Mouse (Mus musculus) Patski (cell line): ENCODE measurements around the gene Afap1. TPM values are rescaled to one million over a fixed set of nuclear protein-coding genes. Genes with fewer than 3 reads are reported as not detected.

Experiments used
- ATAC-seq: fragments of 100-300 bp; one replicate; pipeline ENCODE4 v1.8.0; 2021
- CTCF ChIA-PET: fragments of 350-600 bp; sonication (Branson Sonifier 250); formaldehyde crosslinking; loops from one replicate; lab custom pipeline; 2022; ENCODE audit warnings: inconsistent platforms; lab: Charles Lee
- POLR2A ChIA-PET: fragments of 350-600 bp; sonication (Branson Sonifier 250); formaldehyde crosslinking; loops from one replicate; lab custom pipeline; 2022; ENCODE audit warnings: antibody characterized with exemption, inconsistent platforms; lab: Charles Lee
- DNase-seq: peaks from one replicate; pipeline ENCODE4 v3.0.0-alpha.2; 2011; ENCODE audit warnings: low read depth, low spot score
- H3K27me3 ChIP-seq: fragments of 371-371 bp; one replicate; pipeline ENCODE4 v1.5.1; 2021
- CTCF ChIP-seq: fragments of 100-300 bp; IDR thresholded peaks from one replicate; pipeline ENCODE4 v1.5.1; 2021
- in situ Hi-C: fragments of 300-500 bp; cut with MboI; formaldehyde crosslinking; loops from 3 replicates; pipeline ENCODE4 v1.11.1; 2018; ENCODE audit warnings: low pct_unique_long_range_greater_than_20kb, mixed read lengths
- polyA plus RNA-seq: library from polyadenylated mRNA; unstranded; gene quantifications from one replicate; pipeline ENCODE4 v1.2.3, GENCODE M21; 2021

Gene Afap1
- polyA plus RNA-seq, 1 experiment from 2014 or later: 65.9 TPM

DNA sequence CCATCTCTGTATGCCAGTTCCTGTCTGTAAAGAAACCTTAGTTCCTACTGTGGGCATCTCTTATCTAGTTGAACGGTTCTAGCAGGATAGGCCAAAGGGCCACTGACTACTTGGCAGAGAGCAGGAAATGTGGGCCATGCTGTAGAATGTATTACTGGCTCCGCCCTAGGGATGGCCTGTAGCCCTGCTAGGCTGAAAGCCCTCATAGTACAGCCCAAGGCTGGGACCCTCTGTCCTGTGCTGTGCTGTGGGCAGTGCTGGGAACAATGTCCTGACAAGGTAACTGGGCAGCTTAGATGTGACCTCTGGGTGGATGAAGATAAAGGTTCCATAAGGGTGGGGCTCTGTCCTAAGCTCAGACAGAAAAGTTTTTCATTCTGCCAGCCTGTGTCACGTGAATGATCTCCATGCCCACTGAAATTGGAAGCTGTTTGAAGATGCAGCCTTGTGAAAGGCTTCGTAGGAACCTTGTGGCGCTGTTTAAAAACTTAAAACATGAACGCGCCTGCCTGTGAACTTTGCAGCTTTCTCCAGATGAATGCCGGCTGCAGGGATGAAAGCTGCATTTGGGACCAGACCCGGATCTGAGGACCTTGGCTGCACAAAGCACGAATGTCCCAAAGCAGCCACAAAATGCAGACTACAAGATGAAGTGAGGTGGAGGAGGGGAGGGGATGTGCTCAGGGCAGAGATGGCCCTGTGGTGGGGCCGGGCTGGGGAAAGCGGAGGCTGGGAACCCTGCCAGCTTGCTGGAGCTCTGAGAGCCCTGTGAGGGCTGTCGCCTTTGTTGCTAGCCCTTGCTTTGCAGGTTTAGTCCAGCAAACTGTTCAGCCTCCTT is 147.5 kb downstream of the Afap1 start:
- TF ChIP-seq CTCF: no peak
- no peaks in the 10 kb centered on the region for H3K27me3 ChIP-seq
- CTCF ChIA-PET: no interaction called here
- POLR2A ChIA-PET: no interaction called here
- ATAC-seq: no peak
- in situ Hi-C loops: no loop called here
- no peak for DNase-seq

DNA sequence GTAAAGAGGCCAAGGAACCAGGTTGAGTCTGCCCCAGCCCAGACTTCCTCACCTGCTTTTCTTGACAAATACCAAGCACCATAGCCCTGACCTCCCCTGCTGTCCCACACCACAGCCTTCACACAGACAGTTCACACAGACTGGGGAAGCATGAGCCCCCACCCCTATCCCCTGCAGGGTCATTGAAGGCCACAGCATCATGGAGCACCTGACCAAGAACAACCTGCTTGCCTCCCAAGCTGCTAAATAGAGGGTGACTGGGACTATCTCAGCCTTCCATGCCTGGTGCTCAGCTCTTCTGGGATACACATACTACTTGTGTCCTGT is 148.1 kb downstream of the Afap1 start:
- in situ Hi-C loops: no loop called here
- H3K27me3 ChIP-seq: no peaks in the 10 kb centered on the region
- ChIA-PET CTCF (no interaction called here), POLR2A (no interaction called here)
- DNase-seq (no peak), ATAC-seq (no peak)
- no peak for TF ChIP-seq CTCF

DNA sequence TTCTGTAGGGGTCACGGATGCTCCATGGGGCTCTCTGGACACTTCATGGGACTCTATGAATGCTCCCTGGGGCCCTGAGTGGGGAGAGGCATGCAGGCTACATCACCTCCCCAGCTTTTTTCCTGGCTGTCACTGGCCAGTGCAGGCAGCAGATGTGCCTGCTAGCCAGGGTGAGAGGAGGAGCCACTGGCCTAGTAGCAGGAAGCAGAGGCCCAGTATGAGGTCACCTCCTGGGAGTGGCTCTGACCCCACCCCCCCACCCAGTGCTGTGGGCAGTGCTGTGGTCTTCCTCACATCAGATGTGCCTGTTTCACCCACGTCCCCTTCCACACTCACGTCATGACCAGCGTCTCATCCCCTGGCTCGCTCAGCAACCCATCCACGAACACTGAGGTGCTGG is 148.6 kb downstream of the Afap1 start:
- DNase-seq (no peak), ATAC-seq (no peak)
- in situ Hi-C loops: no loop called here
- no peaks in the 10 kb centered on the region for H3K27me3 ChIP-seq
- CTCF ChIA-PET: no interaction called here
- TF ChIP-seq CTCF: no peak
- POLR2A ChIA-PET: no interaction called here

DNA sequence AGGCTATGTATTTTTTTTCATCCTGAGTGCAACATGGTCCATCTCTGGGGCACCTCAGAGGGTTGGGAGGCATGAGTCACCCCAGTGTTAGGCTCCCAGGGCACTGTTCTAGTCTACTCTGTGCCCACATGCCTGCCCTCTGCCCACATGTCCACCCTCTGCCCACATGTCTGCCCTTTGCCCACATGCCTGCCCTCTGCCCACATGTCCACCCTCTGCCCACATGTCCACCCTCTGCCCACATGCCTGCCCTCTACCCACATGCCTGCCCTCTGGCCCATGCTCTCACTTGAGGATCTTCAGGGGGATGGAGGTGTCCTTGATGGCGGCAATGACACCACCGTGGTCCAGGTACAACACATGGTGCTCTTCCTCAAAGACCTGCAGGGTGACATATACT is 150.0 kb downstream of the Afap1 start:
- in situ Hi-C loops: no loop called here
- no peaks in the 10 kb centered on the region for H3K27me3 ChIP-seq
- ChIA-PET POLR2A (no interaction called here), CTCF (no interaction called here)
- no peak for TF ChIP-seq CTCF
- no peak for ATAC-seq
- no peak for DNase-seq

Other genes starting within 250 kb of the Afap1 start
- 0.36 TPM for gene Htra3, start 213.5 kb upstream of the Afap1 start, polyA plus RNA-seq
- 25.1 TPM for gene Sh3tc1, start 153.3 kb upstream of the Afap1 start, polyA plus RNA-seq
- gene Ablim2, start 135.4 kb upstream of the Afap1 start, polyA plus RNA-seq: 0.98 TPM